ENCODE assay signal across 9 mouse cellular contexts in genomic region chr16:93423174-93423573, GRCm38 (mm10).
DNase-seq lines count a peak whose midpoint lies in the region; ATAC-seq lines count a peak whose summit lies in the region.
"Had no signal": no experiment of that assay in that cellular context is flagged by ENCODE, and none has a peak within 500 bp of the region (broad histone marks: within the 10 kb centered on the region; RNA-seq: fewer than 3 reads in every experiment).

No protein-coding gene starts in this region.

- no peaks in the 10 kb centered on the region for H3K9me3 ChIP-seq in kidney, embryonic 15.5 days (replicated peaks)
- no peaks in the 10 kb centered on the region for H3K9me3 ChIP-seq in forebrain, embryonic 12.5 days
- H3K9me3 ChIP-seq in limb, embryonic 12.5 days = no peaks in the 10 kb centered on the region
- H3K9me3 ChIP-seq in neural tube, embryonic 14.5 days (ENCODE audit: control insufficient read depth, low read length) = no peaks in the 10 kb centered on the region

- ATAC-seq in kidney, embryonic 15.5 days (replicated peaks; ENCODE audit: low FRiP score) = no peak
- ATAC-seq in forebrain, embryonic 12.5 days (ENCODE audit: low FRiP score) = no peak
- ATAC-seq in limb, embryonic 12.5 days (ENCODE audit: insufficient number of reproducible peaks, insufficient read depth, low FRiP score, low TSS enrichment, low read depth) = no peak
- no peak for ATAC-seq in neural tube, embryonic 14.5 days (ENCODE audit: low read depth)
- no peak for ATAC-seq in cerebellum, adult (ENCODE audit: insufficient number of reproducible peaks, low FRiP score, low TSS enrichment)

- peak overlapping the region; percentile 46 for H3K4me2 ChIP-seq in kidney, embryonic 15.5 days
- H3K4me2 ChIP-seq in forebrain, embryonic 12.5 days = peak overlapping the region; percentile 39
- peak overlapping the region; percentile 44 for H3K4me2 ChIP-seq in limb, embryonic 12.5 days
- peak overlapping the region; percentile 22; the same call in 1 of the 2 replicates for H3K4me2 ChIP-seq in neural tube, embryonic 14.5 days (ENCODE audit: low read depth, low read length)

- H3K4me3 ChIP-seq in kidney, embryonic 15.5 days (replicated peaks) = no peak overlapping the region
- H3K4me3 ChIP-seq in forebrain, embryonic 12.5 days (replicated peaks) = no peak overlapping the region; the same call in 1 of the 2 replicates
- 0 out of 2 replicates have a peak overlapping the region, but pooled peaks have one; percentile 4 for H3K4me3 ChIP-seq in limb, embryonic 12.5 days (replicated peaks)
- H3K4me3 ChIP-seq in neural tube, embryonic 14.5 days (ENCODE audit: low read depth, low read length) = no peak overlapping the region

- DNase-seq in kidney, postnatal 14 days = no peak
- DNase-seq in spleen, postnatal 4 days (ENCODE audit: low spot score in 2 of 2) = no peak
- no peak for DNase-seq in ovary, postnatal 14 days (ENCODE audit: low spot score)
- DNase-seq: right cerebral cortex, adult 18-20 months had no signal

- H3K9ac ChIP-seq in kidney, embryonic 15.5 days = no peak overlapping the region
- no peak overlapping the region for H3K9ac ChIP-seq in forebrain, embryonic 12.5 days
- H3K9ac ChIP-seq in limb, embryonic 12.5 days (replicated peaks) = no peak overlapping the region
- H3K9ac ChIP-seq in neural tube, embryonic 14.5 days (replicated peaks; ENCODE audit: low read depth, low read length) = no peak overlapping the region

- peaks cover 27% of the 10 kb centered on the region; the same call in 1 of the 2 replicates for H3K27me3 ChIP-seq in kidney, embryonic 15.5 days
- 0 out of 2 replicates have a peak, but pooled peaks cover 3% of the 10 kb centered on the region for H3K27me3 ChIP-seq in forebrain, embryonic 12.5 days
- peaks cover 34% of the 10 kb centered on the region for H3K27me3 ChIP-seq in limb, embryonic 12.5 days
- H3K27me3 ChIP-seq in neural tube, embryonic 14.5 days (ENCODE audit: control insufficient read depth, insufficient read depth, low read length) = no peaks in the 10 kb centered on the region

- peaks cover 7% of the 10 kb centered on the region; the same call in 1 of the 2 replicates for H3K4me1 ChIP-seq in kidney, embryonic 15.5 days
- peaks cover 7% of the 10 kb centered on the region; the same call in 1 of the 2 replicates for H3K4me1 ChIP-seq in forebrain, embryonic 12.5 days
- H3K4me1 ChIP-seq in limb, embryonic 12.5 days (replicated peaks) = peaks cover 14% of the 10 kb centered on the region
- H3K4me1 ChIP-seq in neural tube, embryonic 14.5 days (ENCODE audit: control insufficient read depth, insufficient read depth, low read length) = no peaks in the 10 kb centered on the region

- H3K36me3 ChIP-seq in kidney, embryonic 15.5 days = no peaks in the 10 kb centered on the region
- H3K36me3 ChIP-seq in forebrain, embryonic 12.5 days (replicated peaks) = no peaks in the 10 kb centered on the region
- no peaks in the 10 kb centered on the region for H3K36me3 ChIP-seq in limb, embryonic 12.5 days
- no peaks in the 10 kb centered on the region for H3K36me3 ChIP-seq in neural tube, embryonic 14.5 days (ENCODE audit: control insufficient read depth, insufficient read depth, low read length)

- 31% methylated on average over 13 of the region's 13 CpGs for WGBS in kidney, embryonic 15.5 days
- WGBS in forebrain, embryonic 12.5 days = 14% methylated on average over 13 of the region's 13 CpGs
- 29% methylated on average over 13 of the region's 13 CpGs for WGBS in limb, embryonic 12.5 days
- 25% methylated on average over 13 of the region's 13 CpGs for WGBS in neural tube, embryonic 14.5 days

- no peak overlapping the region for H3K27ac ChIP-seq in kidney, embryonic 15.5 days
- no peak overlapping the region for H3K27ac ChIP-seq in forebrain, embryonic 12.5 days
- H3K27ac ChIP-seq in limb, embryonic 12.5 days = no peak overlapping the region
- no peak overlapping the region for H3K27ac ChIP-seq in neural tube, embryonic 14.5 days (ENCODE audit: low read depth, low read length)
